Mouse (Mus musculus) midbrain, embryonic 12.5 days (tissue): ENCODE results near the gene Hist1h2ap. TPM values are rescaled to one million over a fixed set of nuclear protein-coding genes. Genes with fewer than 3 reads are reported as not detected.
A peak's percentile ranks its signal among the peaks of the same experiment; 100 is the strongest.
"Not testable (repeated sequence)": the region's sequence is repeated elsewhere in the genome, so short reads cannot be mapped to it uniquely, and the experiment has no call there.

Experiments
- ATAC-seq: fragments of 200-750 bp; cut with Nextera tagmentation; 2 replicates; pipeline ENCODE4 v1.8.0; 2017; ENCODE audit warnings: low read depth, moderate TSS enrichment, moderate library complexity; ENCODE audit not compliant: low FRiP score
- H3K27ac ChIP-seq: fragments of 300-500 bp; sonication (generic); replicated peaks from 2 replicates; pipeline ENCODE4 v1.5.1; 2016; ENCODE audit warnings: mild to moderate bottlenecking
- H3K27me3 ChIP-seq: fragments of 300-500 bp; sonication (generic); 2 replicates; pipeline ENCODE4 v1.6.1; 2016; ENCODE audit warnings: mild to moderate bottlenecking
- H3K36me3 ChIP-seq: fragments of 300-500 bp; sonication (generic); 2 replicates; pipeline ENCODE4 v1.6.1; 2016
- H3K4me1 ChIP-seq: fragments of 300-500 bp; sonication (generic); 2 replicates; pipeline ENCODE4 v1.6.1; 2016
- H3K4me2 ChIP-seq: fragments of 300-500 bp; sonication (generic); replicated peaks from 2 replicates; pipeline ENCODE4 v1.6.1; 2016; ENCODE audit warnings: mild to moderate bottlenecking, moderate library complexity
- H3K4me3 ChIP-seq: fragments of 300-500 bp; sonication (generic); 2 replicates; pipeline ENCODE4 v1.5.1; 2016; ENCODE audit warnings: mild to moderate bottlenecking
- H3K9ac ChIP-seq: fragments of 300-500 bp; sonication (generic); replicated peaks from 2 replicates; pipeline ENCODE4 v1.6.1; 2016; ENCODE audit warnings: mild to moderate bottlenecking, moderate library complexity
- H3K9me3 ChIP-seq: fragments of 300-500 bp; sonication (generic); 2 replicates; pipeline ENCODE4 v1.6.1; 2016; ENCODE audit warnings: mild to moderate bottlenecking
- WGBS: fragments of 180-500 bp; shearing (Covaris S2); methylation state at CpG from one replicate; pipeline ENCODE4 v1.1.7; 2016; 5-methylcytosine and 5-hydroxymethylcytosine counted together
- polyA plus RNA-seq: library from polyadenylated mRNA; unstranded; fragments of >200 nt; fragmentation: Nextera tagmentation; extraction: Ambion mirVana; gene quantifications from 2 replicates; pipeline ENCODE4 v1.2.1, GENCODE M21; 2016

The Hist1h2ap gene
- 4,827 and 5,103 TPM in 2 replicates for polyA plus RNA-seq

- ATAC-seq = peak; percentile 96
- WGBS = no CpG with 5 or more reads among the region's 24 CpGs
- not testable (repeated sequence) for H3K27me3 ChIP-seq, H3K4me1 ChIP-seq, H3K36me3 ChIP-seq, H3K9me3 ChIP-seq, H3K27ac ChIP-seq, H3K4me2 ChIP-seq, H3K9ac ChIP-seq, H3K4me3 ChIP-seq
Measured at GRCm38 (mm10) chr13:21833461-21833860, at the start of gene Hist1h2ap, which contains the start of gene Hist1h2br. Gene Hist1h2ap, minus strand, starts transcription at chr13:21833507. Gene Hist1h2br, plus strand, starts transcription at chr13:21833743.

GRCm38 (mm10) chr13:21882760-21883405 is 49.6 kb upstream of the Hist1h2ap start:
- Histone ChIP-seq H3K4me2 (peak overlapping the region; percentile 42), H3K27ac (no peak overlapping the region), H3K4me3 (peak overlapping the region; percentile 33), H3K4me1 (no peaks in the 10 kb centered on the region), H3K9me3 (no peaks in the 10 kb centered on the region), H3K9ac (no peak overlapping the region), H3K27me3 (no peaks in the 10 kb centered on the region), H3K36me3 (no peaks in the 10 kb centered on the region)
- 0% methylated on average over 13 of the region's 13 CpGs for whole genome bisulfite sequencing
- ATAC-seq = peak; percentile 47; the same call in 1 of the 2 replicates

GRCm38 (mm10) chr13:21881878-21882669 is 48.8 kb upstream of the Hist1h2ap start:
- peak overlapping the region; percentile 33 for H3K4me3 ChIP-seq
- H3K36me3 ChIP-seq = no peaks in the 10 kb centered on the region
- ATAC-seq = no peak
- 2% methylated on average over 27 of the region's 27 CpGs for WGBS
- no peak overlapping the region for H3K9ac ChIP-seq
- no peaks in the 10 kb centered on the region for H3K27me3 ChIP-seq
- H3K27ac ChIP-seq = no peak overlapping the region
- no peaks in the 10 kb centered on the region for H3K4me1 ChIP-seq
- peak overlapping the region; percentile 42 for H3K4me2 ChIP-seq
- H3K9me3 ChIP-seq = no peaks in the 10 kb centered on the region

- Histone ChIP-seq H3K9ac (no peak overlapping the region), H3K9me3 (no peaks in the 10 kb centered on the region), H3K4me2 (no peak overlapping the region), H3K27me3 (no peaks in the 10 kb centered on the region), H3K27ac (no peak overlapping the region), H3K4me1 (no peaks in the 10 kb centered on the region), H3K36me3 (no peaks in the 10 kb centered on the region), H3K4me3 (no peak overlapping the region)
- WGBS = 87% methylated on average over 6 of the region's 6 CpGs
- no peak for ATAC-seq
Measured at GRCm38 (mm10) chr13:21880735-21881134, 47.4 kb upstream of the Hist1h2ap start.

- H3K4me1 ChIP-seq, H3K9ac ChIP-seq, H3K27me3 ChIP-seq, H3K4me2 ChIP-seq, H3K27ac ChIP-seq, H3K36me3 ChIP-seq, H3K9me3 ChIP-seq, ATAC-seq, H3K4me3 ChIP-seq: not testable (repeated sequence)
- 79% methylated on average over 3 of the region's 3 CpGs for WGBS
Measured at GRCm38 (mm10) chr13:21865503-21865902, 32.2 kb upstream of the Hist1h2ap start.

GRCm38 (mm10) chr13:21861608-21862007 is 28.3 kb upstream of the Hist1h2ap start:
- no peak overlapping the region for H3K9ac ChIP-seq
- H3K27ac ChIP-seq = no peak overlapping the region
- H3K4me1 ChIP-seq = peaks cover 2% of the 10 kb centered on the region; the same call in 1 of the 2 replicates
- H3K9me3 ChIP-seq = no peaks in the 10 kb centered on the region
- no peaks in the 10 kb centered on the region for H3K27me3 ChIP-seq
- ATAC-seq = peak; percentile 52; the same call in 1 of the 2 replicates
- no peak overlapping the region for H3K4me2 ChIP-seq
- WGBS = 13% methylated on average over 5 of the region's 5 CpGs
- no peak overlapping the region for H3K4me3 ChIP-seq
- H3K36me3 ChIP-seq = no peaks in the 10 kb centered on the region

GRCm38 (mm10) chr13:21855698-21856162 is 22.4 kb upstream of the Hist1h2ap start:
- H3K4me2 ChIP-seq = peak overlapping the region; percentile 44
- H3K36me3 ChIP-seq = no peaks in the 10 kb centered on the region
- ATAC-seq = no peak
- peak overlapping the region; percentile 43 for H3K4me3 ChIP-seq
- no peaks in the 10 kb centered on the region; the same call in 1 of the 2 replicates for H3K27me3 ChIP-seq
- no peaks in the 10 kb centered on the region for H3K4me1 ChIP-seq
- no peak overlapping the region for H3K27ac ChIP-seq
- H3K9ac ChIP-seq = peak overlapping the region; percentile 41; the same call in 1 of the 2 replicates
- under 1% methylated on average over 15 of the region's 15 CpGs for WGBS
- H3K9me3 ChIP-seq = no peaks in the 10 kb centered on the region

- Histone ChIP-seq H3K27ac (no peak overlapping the region), H3K4me1 (no peaks in the 10 kb centered on the region), H3K27me3 (no peaks in the 10 kb centered on the region; the same call in 1 of the 2 replicates), H3K36me3 (no peaks in the 10 kb centered on the region), H3K9me3 (no peaks in the 10 kb centered on the region), H3K4me3 (peak overlapping the region; percentile 43), H3K4me2 (peak overlapping the region; percentile 44), H3K9ac (0 out of 2 replicates have a peak overlapping the region, but pooled peaks have one; percentile 41)
- under 1% methylated on average over 11 of the region's 11 CpGs for WGBS
- ATAC-seq = peak; percentile 38; the same call in 1 of the 2 replicates
Measured at GRCm38 (mm10) chr13:21855146-21855545, 21.8 kb upstream of the Hist1h2ap start.

- Histone ChIP-seq H3K9ac (no peak overlapping the region), H3K4me2 (no peak overlapping the region), H3K27ac (no peak overlapping the region), H3K27me3 (no peaks in the 10 kb centered on the region; the same call in 1 of the 2 replicates), H3K4me1 (no peaks in the 10 kb centered on the region), H3K9me3 (no peaks in the 10 kb centered on the region), H3K36me3 (no peaks in the 10 kb centered on the region), H3K4me3 (no peak overlapping the region)
- ATAC-seq = no peak
- 76% methylated on average over 3 of the region's 3 CpGs for WGBS
Measured at GRCm38 (mm10) chr13:21852215-21852945, 19.1 kb upstream of the Hist1h2ap start.

- not testable (repeated sequence) for H3K27ac ChIP-seq, ATAC-seq, H3K4me2 ChIP-seq, H3K4me1 ChIP-seq, H3K9me3 ChIP-seq, H3K36me3 ChIP-seq, H3K9ac ChIP-seq, H3K27me3 ChIP-seq, H3K4me3 ChIP-seq
- WGBS = 19% methylated on average over 1 of the region's 1 CpGs
Measured at GRCm38 (mm10) chr13:21850696-21851095, 17.4 kb upstream of the Hist1h2ap start.

GRCm38 (mm10) chr13:21847883-21848282 is 14.6 kb upstream of the Hist1h2ap start:
- WGBS = 18% methylated on average over 8 of the region's 8 CpGs
- Histone ChIP-seq H3K4me2 (no peak overlapping the region), H3K36me3 (no peaks in the 10 kb centered on the region), H3K27ac (no peak overlapping the region), H3K9me3 (no peaks in the 10 kb centered on the region), H3K27me3 (no peaks in the 10 kb centered on the region), H3K9ac (no peak overlapping the region), H3K4me3 (no peak overlapping the region), H3K4me1 (no peaks in the 10 kb centered on the region)
- ATAC-seq = no peak
